Mouse (Mus musculus): Measurements from ENCODE around the gene Arhgef2. TPM values are rescaled to one million over a fixed set of nuclear protein-coding genes. Genes with fewer than 3 reads are reported as not detected.

The Arhgef2 gene
- polyA plus RNA-seq, 1 experiment, result 224 TPM

DNA sequence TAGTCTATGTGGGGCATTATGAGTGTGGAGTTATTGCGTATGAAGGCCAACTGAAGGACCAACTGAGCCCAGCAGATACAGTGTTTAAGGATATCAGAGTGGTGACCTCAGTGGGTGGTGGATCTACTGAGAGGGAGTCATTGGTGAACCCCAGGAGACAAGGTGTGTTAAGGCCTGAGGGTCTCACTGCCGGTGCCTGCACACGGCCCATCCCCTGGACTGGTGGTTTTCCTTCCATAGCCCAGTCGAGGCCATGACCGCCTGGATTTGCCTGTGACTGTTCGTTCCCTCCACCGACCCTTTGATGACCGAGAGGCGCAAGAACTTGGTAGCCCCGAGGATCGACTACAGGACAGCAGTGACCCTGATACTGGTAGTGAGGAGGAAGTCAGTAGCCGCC is 40.2 kb downstream of the Arhgef2 start:
- Histone ChIP-seq H3K4me1 (ENCODE audit: control insufficient read depth, insufficient read depth, low read length) (no peaks in the 10 kb centered on the region), H3K27ac (ENCODE audit: insufficient read depth, low read length) (no peak overlapping the region), H3K4me3 (ENCODE audit: insufficient read depth, low read length) (no peak overlapping the region)
- no peak for TF ChIP-seq CTCF (IDR thresholded peaks at IDR 0.05; ENCODE audit: extremely low read depth, insufficient read depth, low read length)

DNA sequence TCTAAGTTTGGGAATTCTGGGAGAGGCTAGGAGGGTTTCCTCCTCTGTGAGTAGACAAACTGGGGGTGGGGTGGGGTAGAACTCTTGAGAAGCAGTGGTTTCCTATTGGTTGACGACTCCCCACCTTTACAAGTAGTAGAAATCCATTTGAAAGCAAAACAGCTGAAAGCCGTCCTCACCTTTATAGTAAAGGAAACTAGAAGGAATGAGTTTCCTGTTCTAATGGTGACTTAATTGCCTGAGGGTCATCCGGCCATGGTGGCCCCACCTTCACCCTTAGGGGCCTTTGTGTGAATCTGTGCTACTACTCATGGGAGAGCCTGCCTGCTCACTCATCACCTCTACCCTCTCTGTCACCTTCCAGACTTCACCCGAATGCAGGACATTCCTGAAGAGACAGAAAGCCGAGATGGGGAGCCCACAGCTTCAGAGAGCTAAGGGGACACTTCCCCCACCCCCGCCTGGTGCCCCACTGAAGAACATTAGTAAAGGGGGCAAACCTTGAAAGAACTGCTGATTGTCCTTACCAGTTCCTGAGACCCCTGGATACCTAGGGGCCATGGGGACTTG is 40.7 kb downstream of the Arhgef2 start:
- Histone ChIP-seq H3K27ac (ENCODE audit: insufficient read depth, low read length) (no peak overlapping the region), H3K4me1 (ENCODE audit: control insufficient read depth, insufficient read depth, low read length) (no peaks in the 10 kb centered on the region; the same call in 1 of the 2 replicates), H3K4me3 (ENCODE audit: insufficient read depth, low read length) (no peak overlapping the region)
- no peak for TF ChIP-seq POLR2A (IDR thresholded peaks at IDR 0.05; ENCODE audit: extremely low read depth, insufficient read depth, low read length)
- TF ChIP-seq CTCF (IDR thresholded peaks at IDR 0.05; ENCODE audit: extremely low read depth, insufficient read depth, low read length), result no peak

DNA sequence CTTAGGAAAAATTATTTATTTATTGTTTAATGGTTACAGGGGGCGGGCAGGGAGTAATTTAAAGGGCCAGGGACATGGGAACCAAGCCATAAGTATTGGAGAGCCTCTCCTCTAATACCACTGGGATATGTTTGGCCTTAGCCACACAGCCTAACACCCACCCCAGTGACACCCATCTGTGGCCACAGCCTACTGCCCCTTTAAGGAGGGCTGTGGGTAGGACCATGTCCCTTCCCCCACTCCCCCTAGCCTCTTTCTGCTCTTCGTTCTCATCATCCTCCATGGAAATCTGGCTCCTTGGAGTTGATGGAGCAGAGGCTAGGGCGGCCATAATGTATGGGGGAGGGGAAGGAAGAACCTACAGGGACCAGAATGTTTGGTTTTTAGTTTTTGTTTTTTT is 41.3 kb downstream of the Arhgef2 start:
- H3K4me3 ChIP-seq (ENCODE audit: insufficient read depth, low read length), result no peak overlapping the region
- TF ChIP-seq POLR2A (IDR thresholded peaks at IDR 0.05; ENCODE audit: extremely low read depth, insufficient read depth, low read length) (no peak), CTCF (IDR thresholded peaks at IDR 0.05; ENCODE audit: extremely low read depth, insufficient read depth, low read length) (no peak)
- no peaks in the 10 kb centered on the region; the same call in 1 of the 2 replicates for H3K4me1 ChIP-seq (ENCODE audit: control insufficient read depth, insufficient read depth, low read length)
- H3K27ac ChIP-seq (ENCODE audit: insufficient read depth, low read length), result no peak overlapping the region

DNA sequence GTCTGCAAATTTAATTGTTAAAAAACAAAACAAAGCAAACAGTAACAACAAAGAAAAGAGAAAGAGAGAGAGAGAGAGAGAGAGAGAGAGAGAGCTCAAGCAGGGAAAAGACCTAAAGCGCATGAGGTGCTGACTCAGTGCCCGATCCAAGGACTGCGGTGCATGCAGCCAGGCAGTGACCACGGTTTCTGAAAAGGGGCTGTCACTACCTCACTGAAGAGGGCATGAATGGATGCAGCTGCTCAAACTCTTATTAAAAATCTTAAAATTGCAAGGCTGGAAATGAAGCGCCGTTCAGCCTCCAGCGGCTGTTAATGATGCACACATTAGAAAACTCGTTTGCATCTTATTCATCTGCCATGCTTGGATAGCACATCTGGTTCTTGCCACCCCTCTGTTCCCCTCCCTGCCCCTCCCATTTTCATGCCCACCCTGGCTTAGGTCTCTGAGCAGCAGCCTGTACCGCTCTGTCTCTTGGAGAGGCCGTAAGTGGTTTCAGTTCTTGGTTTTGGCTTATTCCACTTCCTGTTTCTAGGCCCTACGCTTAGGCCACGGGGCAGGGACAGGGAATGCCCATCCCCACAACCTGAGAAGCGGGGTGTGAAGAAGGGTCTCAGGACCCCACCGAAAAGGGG is 42.1 kb downstream of the Arhgef2 start:
- Histone ChIP-seq H3K27ac (ENCODE audit: insufficient read depth, low read length) (no peak overlapping the region), H3K4me3 (ENCODE audit: insufficient read depth, low read length) (no peak overlapping the region), H3K4me1 (ENCODE audit: control insufficient read depth, insufficient read depth, low read length) (no peaks in the 10 kb centered on the region; the same call in 1 of the 2 replicates)
- TF ChIP-seq POLR2A (IDR thresholded peaks at IDR 0.05; ENCODE audit: extremely low read depth, insufficient read depth, low read length) (no peak), CTCF (IDR thresholded peaks at IDR 0.05; ENCODE audit: extremely low read depth, insufficient read depth, low read length) (no peak)

DNA sequence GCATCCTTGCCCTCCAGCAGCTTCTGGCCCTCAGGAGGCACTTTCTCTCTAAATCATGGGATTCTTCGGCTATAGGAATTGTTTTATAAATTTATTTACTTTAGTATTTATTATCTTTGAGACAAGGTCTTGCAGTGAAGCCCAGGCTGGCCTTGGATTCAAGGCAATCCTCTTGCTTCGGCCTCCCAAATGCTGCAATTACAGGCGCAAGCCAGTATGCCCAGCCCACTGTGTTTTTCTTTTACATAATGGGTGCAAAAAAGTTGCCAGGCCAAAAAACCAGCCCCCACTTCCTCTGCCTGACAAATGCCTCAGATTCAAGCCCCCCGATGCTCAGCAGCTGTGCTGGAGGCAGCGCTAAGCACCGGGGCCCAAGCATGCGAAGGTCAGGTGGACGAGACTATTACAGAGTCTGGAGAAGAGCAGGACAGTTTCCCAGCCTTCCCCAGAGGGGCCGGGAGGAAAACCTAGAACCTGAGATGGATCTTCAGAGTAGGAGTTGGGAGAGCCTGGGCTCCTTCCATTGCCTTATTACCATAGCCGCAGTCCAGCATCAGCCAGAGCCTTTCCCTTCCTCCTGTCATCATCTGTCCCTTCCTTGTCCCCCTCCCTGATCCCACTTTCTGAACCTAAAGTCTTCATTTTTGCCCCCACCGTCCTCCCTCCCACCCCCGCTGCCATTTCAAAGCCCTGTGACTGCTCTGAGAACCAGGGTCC is 42.8 kb downstream of the Arhgef2 start:
- TF ChIP-seq POLR2A (IDR thresholded peaks at IDR 0.05; ENCODE audit: extremely low read depth, insufficient read depth, low read length), result peak; percentile 56; the same call in 1 of the 2 replicates
- no peak for TF ChIP-seq CTCF (IDR thresholded peaks at IDR 0.05; ENCODE audit: extremely low read depth, insufficient read depth, low read length)
- H3K4me3 ChIP-seq (ENCODE audit: insufficient read depth, low read length), result no peak overlapping the region
- no peaks in the 10 kb centered on the region; the same call in 1 of the 2 replicates for H3K4me1 ChIP-seq (ENCODE audit: control insufficient read depth, insufficient read depth, low read length)
- no peak overlapping the region for H3K27ac ChIP-seq (ENCODE audit: insufficient read depth, low read length)

DNA sequence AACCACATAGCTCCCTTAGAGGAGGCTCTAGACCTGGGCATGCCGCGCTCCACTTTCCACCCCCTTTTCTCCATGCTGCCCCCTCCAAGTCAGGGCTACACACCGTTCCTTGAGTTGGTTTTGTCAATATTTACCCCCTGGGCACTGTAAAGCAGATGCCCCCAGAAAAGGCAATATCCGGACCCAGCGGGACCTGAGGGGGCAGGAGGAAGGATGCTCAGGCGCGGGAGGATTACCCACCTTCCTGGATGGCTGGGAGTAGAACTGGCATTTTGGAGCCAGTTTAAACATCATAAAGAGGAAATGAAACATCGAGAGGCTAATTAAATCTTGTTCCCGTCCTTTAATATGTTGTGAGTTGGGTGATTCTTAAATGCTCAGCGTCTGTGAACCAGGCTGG is 43.4 kb downstream of the Arhgef2 start:
- TF ChIP-seq POLR2A (IDR thresholded peaks at IDR 0.05; ENCODE audit: extremely low read depth, insufficient read depth, low read length), result no peak
- no peak for TF ChIP-seq CTCF (IDR thresholded peaks at IDR 0.05; ENCODE audit: extremely low read depth, insufficient read depth, low read length)
- Histone ChIP-seq H3K4me1 (ENCODE audit: control insufficient read depth, insufficient read depth, low read length) (no peaks in the 10 kb centered on the region; the same call in 1 of the 2 replicates), H3K27ac (ENCODE audit: insufficient read depth, low read length) (no peak overlapping the region), H3K4me3 (ENCODE audit: insufficient read depth, low read length) (no peak overlapping the region)

DNA sequence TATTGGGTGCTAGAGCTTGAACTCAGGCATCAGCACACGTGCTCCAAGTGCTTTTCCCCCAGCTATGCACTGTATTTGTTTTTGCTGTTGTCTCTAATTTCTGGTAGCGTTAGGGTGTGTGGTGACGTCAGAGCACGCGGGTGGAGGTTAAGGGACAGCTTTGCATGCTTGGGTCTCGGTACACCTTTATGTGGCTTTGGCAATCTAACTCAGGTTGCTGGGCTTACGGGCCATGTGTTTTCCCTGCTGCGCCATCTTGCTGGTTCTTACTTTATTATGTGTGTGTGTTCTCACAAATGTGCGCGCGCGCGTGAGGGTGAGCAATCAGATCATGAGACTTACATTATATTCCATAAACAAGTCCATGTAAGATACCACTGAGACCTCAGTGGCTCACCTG is 44.2 kb downstream of the Arhgef2 start:
- H3K4me3 ChIP-seq (ENCODE audit: insufficient read depth, low read length), result no peak overlapping the region
- no peak for TF ChIP-seq POLR2A (IDR thresholded peaks at IDR 0.05; ENCODE audit: extremely low read depth, insufficient read depth, low read length)
- no peak for TF ChIP-seq CTCF (IDR thresholded peaks at IDR 0.05; ENCODE audit: extremely low read depth, insufficient read depth, low read length)

DNA sequence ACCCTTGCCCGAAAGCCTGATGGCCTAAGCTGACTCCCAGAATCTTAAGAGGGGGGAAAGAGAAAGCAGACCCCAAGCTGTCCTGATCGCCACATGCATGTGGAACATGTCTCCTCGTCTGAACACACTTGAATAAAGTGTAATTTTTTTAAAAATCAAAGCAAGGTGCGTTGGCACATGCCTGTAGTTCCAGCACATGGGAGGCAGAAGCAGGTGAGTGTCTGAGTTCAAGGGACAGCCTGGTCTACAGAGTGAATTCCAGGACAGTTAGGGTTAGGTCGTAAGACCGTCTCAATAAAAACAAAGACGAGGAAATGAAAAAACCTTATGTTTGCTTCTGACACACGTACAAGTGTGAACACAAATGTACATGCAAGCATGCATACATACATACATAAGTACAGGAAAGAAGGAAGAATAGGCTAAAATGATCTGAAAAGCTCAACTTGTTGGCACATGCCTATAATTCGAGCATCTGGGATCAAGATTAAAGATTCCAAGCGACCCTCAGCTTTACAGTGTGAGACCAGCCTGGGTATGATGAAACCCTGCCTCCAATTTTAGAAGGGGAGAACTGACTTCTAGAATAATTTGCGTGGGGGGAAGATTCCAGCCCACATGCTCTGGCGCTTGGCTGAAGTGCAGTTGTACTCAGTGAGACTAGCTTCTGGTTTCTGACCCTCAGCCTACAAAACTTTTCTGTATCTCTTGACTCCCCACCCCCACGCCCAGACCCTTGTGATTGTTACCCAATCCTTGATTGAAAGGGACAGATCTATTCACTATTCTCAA is 45.1 kb downstream of the Arhgef2 start:
- H3K4me1 ChIP-seq (ENCODE audit: control insufficient read depth, insufficient read depth, low read length), result no peaks in the 10 kb centered on the region; the same call in 1 of the 2 replicates
- H3K27ac ChIP-seq (ENCODE audit: insufficient read depth, low read length), result no peak overlapping the region
- no peak overlapping the region for H3K4me3 ChIP-seq (ENCODE audit: insufficient read depth, low read length)
- TF ChIP-seq POLR2A (IDR thresholded peaks at IDR 0.05; ENCODE audit: extremely low read depth, insufficient read depth, low read length), result no peak
- no peak for TF ChIP-seq CTCF (IDR thresholded peaks at IDR 0.05; ENCODE audit: extremely low read depth, insufficient read depth, low read length)

More for the DNA sequence above, 44.2 kb downstream of the Arhgef2 start:
- Histone ChIP-seq H3K4me1 (ENCODE audit: control insufficient read depth, insufficient read depth, low read length) (no peaks in the 10 kb centered on the region; the same call in 1 of the 2 replicates), H3K27ac (ENCODE audit: insufficient read depth, low read length) (no peak overlapping the region)

All from cortical plate, adult 2 months (tissue).